Mouse (Mus musculus) spleen, adult 2 months (tissue): ENCODE measurements around the gene Txn2.

Experiments
- CTCF ChIP-seq: fragments of 200-500 bp; IDR thresholded peaks from 2 replicates; pipeline ENCODE4 v1.5.1; 2011; ENCODE audit warnings: mild to moderate bottlenecking, inconsistent platforms; ENCODE audit not compliant: insufficient read depth, insufficient read length, insufficient replicate concordance; ENCODE audit errors: extremely low read depth
- POLR2A ChIP-seq: fragments of 200-500 bp; IDR thresholded peaks from 2 replicates; pipeline ENCODE4 v1.6.1; 2011; ENCODE audit warnings: low read depth, low read length, inconsistent platforms

- TF ChIP-seq CTCF = no peak
- no peak for TF ChIP-seq POLR2A
These were observed 55.2 kb downstream of the Txn2 start for GRCm38 (mm10) chr15:77873564-77873963.
